Mouse (Mus musculus) stomach, embryonic 16.5 days (tissue): Measurements from ENCODE around the gene Gba2. TPM values are rescaled to one million over a fixed set of nuclear protein-coding genes. Genes with fewer than 3 reads are reported as not detected.

ENCODE experiments used
- ATAC-seq: fragments of 200-750 bp; cut with Nextera tagmentation; 2 replicates; pipeline ENCODE4 v1.8.0; 2017; ENCODE audit warnings: moderate number of reproducible peaks, moderate TSS enrichment; ENCODE audit not compliant: insufficient read depth, low FRiP score
- H3K27ac ChIP-seq: fragments of 300-500 bp; sonication (generic); 2 replicates; pipeline ENCODE4 v1.5.1; 2014; ENCODE audit warnings: low read length
- H3K27me3 ChIP-seq: fragments of 300-500 bp; sonication (generic); 2 replicates; pipeline ENCODE4 v1.6.1; 2014; ENCODE audit warnings: low read length, control low read depth, mixed read lengths; ENCODE audit not compliant: control insufficient read depth, insufficient read depth
- H3K36me3 ChIP-seq: fragments of 300-500 bp; sonication (generic); 2 replicates; pipeline ENCODE4 v1.6.1; 2014; ENCODE audit warnings: low read length; ENCODE audit not compliant: control insufficient read depth, insufficient read depth
- H3K4me1 ChIP-seq: fragments of 300-500 bp; sonication (generic); 2 replicates; pipeline ENCODE4 v1.6.1; 2014; ENCODE audit warnings: low read length, control low read depth, mixed read lengths; ENCODE audit not compliant: control insufficient read depth, insufficient read depth
- H3K4me2 ChIP-seq: fragments of 300-500 bp; sonication (generic); 2 replicates; pipeline ENCODE4 v1.6.1; 2014; ENCODE audit warnings: low read depth, low read length, mixed read lengths
- H3K4me3 ChIP-seq: fragments of 300-500 bp; sonication (generic); replicated peaks from 2 replicates; pipeline ENCODE4 v1.5.1; 2014; ENCODE audit warnings: mild to moderate bottlenecking, low read length
- H3K9ac ChIP-seq: fragments of 300-500 bp; sonication (generic); 2 replicates; pipeline ENCODE4 v1.6.1; 2014; ENCODE audit warnings: low read length
- H3K9me3 ChIP-seq: fragments of 300-500 bp; sonication (generic); replicated peaks from 2 replicates; pipeline ENCODE4 v1.6.1; 2016; ENCODE audit warnings: low read length, control low read depth; ENCODE audit not compliant: control insufficient read depth
- WGBS: fragments of 180-500 bp; shearing (Covaris S2); extraction: QIAGEN DNeasy Blood & Tissue Kit; methylation state at CpG from one replicate; pipeline ENCODE4 v1.1.7; 2014; 5-methylcytosine and 5-hydroxymethylcytosine counted together
- polyA plus RNA-seq: library from polyadenylated mRNA; unstranded; fragments of >200 nt; fragmentation: Nextera tagmentation; extraction: Ambion mirVana; gene quantifications from 2 replicates; pipeline ENCODE4 v1.2.1, GENCODE M21; 2015

The Gba2 gene
- polyA plus RNA-seq: 14.2 and 15.6 TPM in 2 replicates

DNA sequence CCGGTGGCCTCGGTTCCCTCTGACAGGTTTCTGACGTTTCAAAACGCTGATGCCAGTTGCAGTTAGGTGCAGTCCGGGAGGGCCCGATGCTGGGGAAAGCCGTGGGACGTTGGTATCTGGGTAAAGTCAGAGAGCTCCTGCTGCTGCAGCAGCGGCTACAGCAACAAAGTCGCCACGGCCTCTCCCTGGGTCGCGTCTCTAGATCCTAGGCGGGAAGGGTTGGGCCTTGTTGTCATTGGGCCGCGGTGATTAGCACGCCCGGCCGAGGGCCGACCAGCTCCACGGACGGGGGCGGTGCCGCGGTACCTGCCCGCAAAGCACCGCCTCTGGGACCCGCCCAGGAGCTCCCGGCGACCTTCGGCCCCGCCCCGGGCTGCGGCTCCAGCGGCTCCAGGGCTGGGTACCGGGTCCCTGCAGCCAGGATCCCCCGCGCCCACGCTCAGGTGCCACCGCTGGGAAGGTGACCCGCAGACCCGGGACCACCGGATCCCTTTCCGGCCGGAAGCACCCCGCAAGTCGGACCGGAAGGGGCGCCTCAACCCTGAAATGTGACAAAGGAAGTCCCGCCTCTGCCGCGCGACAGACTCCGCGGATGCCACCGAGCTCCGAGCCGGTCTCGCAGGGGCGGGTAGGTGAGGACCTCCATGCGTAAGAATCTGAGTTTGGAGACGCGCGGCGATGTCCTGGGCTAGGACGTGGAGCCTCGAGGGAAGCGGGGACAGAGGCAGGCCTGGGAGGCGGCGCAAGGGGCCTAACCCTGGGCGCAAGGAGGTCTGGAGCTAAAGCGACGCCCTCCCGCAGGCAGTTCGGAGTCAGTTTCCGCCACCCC is at the start of gene Gba2, which contains the start of gene Rgp1:
TSS of gene Gba2 (minus strand) at position 498 of the 829 bp plus-strand sequence.
TSS of gene Rgp1 (plus strand) at position 340 of the 829 bp plus-strand sequence.
- Histone ChIP-seq H3K4me2 (peak within 1 kb of the TSS; percentile 96), H3K27me3 (no peaks in the 10 kb centered on the region), H3K27ac (peak within 1 kb of the TSS; percentile 92), H3K4me1 (peaks cover 36% of the 10 kb centered on the region), H3K9ac (peak within 1 kb of the TSS; percentile 79), H3K36me3 (peaks cover 18% of the 10 kb centered on the region), H3K4me3 (peak within 1 kb of the TSS; percentile 86), H3K9me3 (no peaks in the 10 kb centered on the region)
- WGBS: under 1% methylated on average over 76 of the region's 76 CpGs
- ATAC-seq: peak; percentile 96

DNA sequence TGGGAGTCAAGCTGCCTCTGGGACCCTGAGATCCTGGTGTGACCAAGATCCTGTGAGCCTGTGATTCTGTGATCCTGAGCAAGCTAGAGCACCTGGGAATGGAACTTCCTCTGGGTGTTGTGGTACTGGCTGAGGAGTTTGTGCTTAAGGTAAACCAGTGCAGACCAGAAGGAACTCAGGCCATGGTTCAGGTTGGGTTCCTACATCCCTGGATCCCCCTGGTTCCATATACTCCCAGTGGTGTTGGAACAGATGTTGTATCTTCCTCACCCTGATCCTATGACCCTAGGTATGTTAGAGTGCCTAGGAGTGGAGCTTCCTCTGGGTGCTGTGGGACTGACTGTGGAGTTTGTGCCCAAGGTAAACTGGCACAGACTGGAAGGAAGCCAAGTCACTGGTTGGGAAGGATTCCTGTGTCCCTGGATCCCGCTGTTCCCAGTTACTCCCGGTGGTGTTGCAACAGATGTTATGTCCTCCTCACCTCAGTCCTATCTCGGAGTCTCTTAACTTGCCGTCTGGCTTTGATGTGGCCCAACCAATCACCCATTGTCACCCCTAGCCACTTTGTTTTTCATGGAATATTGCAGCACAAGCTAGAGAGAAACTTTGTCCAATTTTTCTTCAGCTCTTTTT is 41.6 kb upstream of the Gba2 start:
- H3K9me3 ChIP-seq: 0 out of 2 replicates have a peak, but pooled peaks cover 5% of the 10 kb centered on the region
- no peaks in the 10 kb centered on the region for H3K36me3 ChIP-seq
- no peak overlapping the region for H3K9ac ChIP-seq
- H3K4me2 ChIP-seq: no peak overlapping the region
- no peaks in the 10 kb centered on the region for H3K27me3 ChIP-seq
- no peak for ATAC-seq
- no peak overlapping the region for H3K4me3 ChIP-seq
- no peak overlapping the region for H3K27ac ChIP-seq
- no peaks in the 10 kb centered on the region for H3K4me1 ChIP-seq
- 81% methylated on average over 4 of the region's 4 CpGs for WGBS

DNA sequence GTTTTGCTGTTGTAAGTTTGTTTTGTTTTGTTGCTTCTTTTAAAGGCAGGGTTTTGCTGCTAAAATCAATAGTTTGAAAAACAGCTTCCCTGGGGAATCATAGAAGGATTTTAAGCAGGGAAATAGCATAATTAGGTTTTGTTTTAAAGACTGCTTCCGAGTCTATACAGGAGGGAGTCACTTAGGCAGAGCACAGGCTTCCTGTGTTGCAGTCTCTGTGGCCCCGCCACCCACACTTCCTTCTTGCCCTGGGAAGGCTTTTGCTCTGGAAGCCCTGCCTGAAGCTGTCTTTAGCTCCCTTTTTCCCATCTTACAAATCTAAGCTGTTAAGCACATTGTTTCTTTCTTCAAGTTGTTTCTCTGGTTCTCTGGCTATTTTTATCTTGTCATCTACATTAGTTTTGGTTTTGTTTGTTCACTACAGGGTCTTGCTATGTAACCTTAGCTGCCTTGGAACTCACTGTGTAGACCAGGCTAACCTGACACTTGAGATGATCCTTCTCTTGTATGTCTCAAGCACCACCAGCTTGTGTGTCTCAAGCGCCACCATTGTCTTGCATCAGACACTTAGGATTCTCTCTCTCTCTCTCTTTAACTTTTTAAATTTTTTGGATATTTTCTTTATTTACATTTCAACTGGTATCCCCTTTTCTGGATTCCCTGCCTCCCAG is 34.5 kb upstream of the Gba2 start:
- 54% methylated on average over 3 of the region's 3 CpGs for WGBS
- ATAC-seq: no peak
- H3K27ac ChIP-seq: no peak overlapping the region
- no peak overlapping the region for H3K9ac ChIP-seq
- H3K4me3 ChIP-seq: no peak overlapping the region
- H3K4me1 ChIP-seq: no peaks in the 10 kb centered on the region
- H3K4me2 ChIP-seq: no peak overlapping the region
- no peaks in the 10 kb centered on the region for H3K36me3 ChIP-seq
- H3K9me3 ChIP-seq: no peaks in the 10 kb centered on the region
- H3K27me3 ChIP-seq: no peaks in the 10 kb centered on the region

DNA sequence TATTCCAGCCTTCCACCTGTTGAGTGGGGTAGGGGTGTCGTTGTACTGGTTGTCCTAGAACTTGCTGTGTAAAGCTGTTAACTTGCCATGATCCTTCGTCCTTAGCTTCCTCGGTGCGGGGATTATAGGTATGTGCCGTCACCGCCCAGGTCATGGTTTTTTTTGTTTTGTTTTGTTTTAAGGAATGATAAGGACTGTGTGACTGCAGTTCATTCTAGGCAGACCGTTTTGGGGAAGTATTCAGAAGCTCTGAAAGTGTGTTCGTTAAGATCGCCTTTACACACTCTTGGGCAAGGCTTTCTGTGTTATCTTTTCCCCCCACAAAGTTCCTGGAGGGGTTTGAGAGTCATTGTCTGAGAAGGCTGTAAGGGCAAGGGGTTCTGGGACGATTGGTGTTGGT is 33.9 kb upstream of the Gba2 start:
- Histone ChIP-seq H3K27me3 (no peaks in the 10 kb centered on the region), H3K27ac (no peak overlapping the region), H3K36me3 (no peaks in the 10 kb centered on the region), H3K9me3 (no peaks in the 10 kb centered on the region), H3K9ac (no peak overlapping the region), H3K4me1 (no peaks in the 10 kb centered on the region), H3K4me3 (no peak overlapping the region), H3K4me2 (no peak overlapping the region)
- 50% methylated on average over 10 of the region's 10 CpGs for WGBS
- no peak for ATAC-seq

DNA sequence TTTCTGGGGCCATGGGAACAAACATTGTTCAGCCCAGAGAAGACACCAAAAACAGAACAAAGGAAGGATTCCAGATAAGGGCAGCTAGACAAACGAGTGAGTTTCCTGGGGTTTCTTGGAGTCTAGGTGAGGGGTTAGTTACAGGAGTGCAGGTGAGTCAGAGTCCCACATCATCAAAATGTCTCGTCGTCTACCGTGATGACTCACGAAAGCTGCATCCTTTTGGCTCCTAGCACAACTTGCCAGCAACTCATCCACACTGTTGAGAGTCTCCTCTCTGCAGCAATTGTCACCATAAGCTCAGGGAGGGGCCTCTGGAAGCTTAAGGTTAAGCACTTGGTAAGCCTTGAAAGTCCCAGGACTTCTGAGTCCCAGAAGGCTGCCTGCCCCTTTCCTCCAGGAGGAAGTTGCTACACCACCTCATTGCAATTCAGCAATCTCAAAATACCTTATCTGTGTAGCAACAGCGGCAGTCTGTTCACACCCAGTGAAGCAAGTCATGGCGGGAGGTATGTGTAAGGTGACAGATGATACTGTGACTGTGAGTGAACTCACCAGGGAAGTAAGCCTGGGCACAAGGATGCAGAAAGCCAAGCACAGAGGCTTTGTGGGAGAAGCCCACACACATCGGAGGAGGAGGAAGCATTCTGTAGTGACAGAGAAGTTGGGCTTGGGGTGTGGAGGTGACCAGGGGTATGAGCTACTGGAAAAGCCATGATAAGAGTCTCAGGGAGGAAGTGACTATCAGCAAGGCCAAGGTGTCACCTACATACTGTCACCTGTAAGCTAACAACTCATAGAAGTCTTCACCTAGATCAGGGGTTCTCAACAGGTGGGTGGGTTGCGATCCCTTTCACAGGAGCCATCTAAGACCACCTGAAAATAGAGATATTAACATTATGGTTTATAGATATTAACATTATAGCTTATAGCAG is 26.3 kb upstream of the Gba2 start:
- Histone ChIP-seq H3K9ac (no peak overlapping the region), H3K36me3 (no peaks in the 10 kb centered on the region), H3K4me2 (no peak overlapping the region), H3K27me3 (no peaks in the 10 kb centered on the region), H3K4me1 (no peaks in the 10 kb centered on the region), H3K27ac (no peak overlapping the region), H3K9me3 (no peaks in the 10 kb centered on the region), H3K4me3 (no peak overlapping the region)
- peak; percentile 68; the same call in 1 of the 2 replicates for ATAC-seq
- WGBS: 56% methylated on average over 9 of the region's 9 CpGs

DNA sequence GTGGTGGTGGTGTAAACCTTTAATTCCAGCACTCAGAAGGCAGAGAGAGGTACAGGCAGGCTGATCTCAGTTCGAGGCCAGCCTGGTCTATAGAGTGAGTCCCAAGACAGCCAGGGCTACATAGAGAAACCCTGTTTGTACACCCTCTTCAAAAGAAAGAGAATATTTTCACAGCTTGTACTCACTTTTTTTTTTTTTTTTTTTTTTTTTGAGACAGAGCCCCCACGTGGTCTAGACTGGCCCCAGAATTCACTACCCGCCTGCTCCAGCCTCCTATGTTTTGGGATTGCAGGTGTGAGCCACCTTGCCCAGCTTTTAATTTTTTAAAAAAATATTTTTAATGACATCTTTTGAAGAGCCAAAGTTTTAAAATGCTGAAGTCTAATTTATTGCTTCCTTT is 25.4 kb upstream of the Gba2 start:
- no peaks in the 10 kb centered on the region for H3K27me3 ChIP-seq
- H3K9ac ChIP-seq: no peak overlapping the region
- no peak overlapping the region for H3K4me3 ChIP-seq
- H3K36me3 ChIP-seq: no peaks in the 10 kb centered on the region
- H3K4me1 ChIP-seq: no peaks in the 10 kb centered on the region
- no peak for ATAC-seq
- H3K4me2 ChIP-seq: no peak overlapping the region
- H3K9me3 ChIP-seq: no peaks in the 10 kb centered on the region
- 57% methylated on average over 3 of the region's 3 CpGs for WGBS
- H3K27ac ChIP-seq: no peak overlapping the region

DNA sequence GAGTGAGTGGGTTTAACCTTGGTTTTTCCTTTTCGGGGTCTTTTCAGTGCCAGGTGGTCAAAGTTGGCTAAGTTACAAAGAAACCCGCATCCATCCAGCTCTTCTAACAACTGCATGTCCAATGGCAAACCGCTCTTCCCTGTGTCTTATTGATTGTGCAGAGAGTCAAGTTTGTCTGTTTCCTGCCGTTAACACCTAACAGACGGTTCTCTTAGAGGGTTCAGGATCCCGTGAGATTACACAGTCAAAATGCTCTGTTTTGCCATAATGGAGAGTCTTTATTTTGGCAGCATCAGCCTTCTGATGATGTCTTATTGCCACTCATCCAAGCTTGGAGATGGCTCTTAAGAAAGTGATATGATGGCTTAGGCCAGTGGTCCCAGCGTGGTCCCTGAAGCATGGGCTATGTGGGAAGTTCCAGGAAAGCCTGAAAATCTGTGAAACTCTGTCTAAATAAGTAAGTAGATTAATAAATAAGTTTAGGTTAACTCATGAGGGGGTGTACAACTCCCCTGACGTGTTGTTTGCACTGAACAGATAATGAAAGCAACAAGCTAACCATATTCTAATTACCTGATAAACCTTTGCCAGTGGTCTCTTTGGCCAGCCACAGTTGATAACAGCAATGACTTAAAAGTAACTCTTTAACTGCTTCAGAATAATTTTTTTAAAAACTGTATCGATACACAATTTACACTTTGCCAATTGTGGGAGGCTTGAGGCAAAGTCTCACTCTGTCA is 21.7 kb upstream of the Gba2 start:
- Histone ChIP-seq H3K9ac (no peak overlapping the region), H3K27ac (no peak overlapping the region), H3K36me3 (no peaks in the 10 kb centered on the region), H3K9me3 (no peaks in the 10 kb centered on the region), H3K4me1 (no peaks in the 10 kb centered on the region), H3K4me3 (no peak overlapping the region), H3K4me2 (no peak overlapping the region), H3K27me3 (no peaks in the 10 kb centered on the region)
- WGBS: 75% methylated on average over 9 of the region's 9 CpGs
- ATAC-seq: no peak
